Mouse (Mus musculus): Measurements from ENCODE around the gene Tmem132d.
"Not testable (repeated sequence)": the region's sequence is repeated elsewhere in the genome, so short reads cannot be mapped to it uniquely, and the experiment has no call there.

The Tmem132d gene

DNA sequence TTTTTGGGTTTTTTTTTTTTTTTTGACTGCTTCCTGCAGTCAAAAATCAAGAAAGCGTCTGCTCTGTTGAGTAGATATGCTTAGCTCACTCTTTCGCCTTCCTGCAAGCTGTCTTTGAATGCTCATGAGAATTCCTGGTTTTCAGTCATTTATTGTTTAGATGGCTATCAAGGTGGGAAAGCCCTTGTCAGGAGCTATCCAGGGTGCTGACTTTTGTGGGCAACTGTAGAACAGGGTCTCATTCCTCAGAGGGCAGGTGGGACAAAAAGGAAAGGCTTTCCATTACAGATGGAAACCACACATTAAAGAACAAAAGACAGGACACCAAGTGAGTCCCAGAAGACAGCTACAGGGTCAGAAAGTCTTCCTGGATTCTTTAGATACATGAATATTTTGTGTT lies 360.3 kb downstream of the Tmem132d start:
- DNase-seq, result no peak

DNA sequence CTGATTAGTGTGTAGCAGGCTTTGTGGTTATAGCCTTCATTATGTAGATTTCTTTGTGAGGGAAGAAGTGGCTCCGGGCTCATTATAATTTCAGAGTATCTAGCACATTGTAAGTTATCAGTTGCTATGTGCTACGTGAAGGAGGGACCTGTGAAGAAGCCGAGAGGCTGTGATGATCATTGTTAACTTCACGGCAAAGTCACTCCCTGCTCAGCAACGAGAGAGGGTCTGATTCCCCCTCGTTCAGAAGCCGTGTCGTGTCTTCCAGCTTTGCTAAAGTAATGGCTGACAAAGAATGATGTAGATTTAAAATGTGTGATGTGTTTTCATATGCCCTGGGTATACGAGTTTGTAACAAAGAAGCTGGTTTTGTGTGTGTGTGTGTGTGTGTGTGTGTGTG lies 391.1 kb downstream of the Tmem132d start:
- no peak for DNase-seq

DNA sequence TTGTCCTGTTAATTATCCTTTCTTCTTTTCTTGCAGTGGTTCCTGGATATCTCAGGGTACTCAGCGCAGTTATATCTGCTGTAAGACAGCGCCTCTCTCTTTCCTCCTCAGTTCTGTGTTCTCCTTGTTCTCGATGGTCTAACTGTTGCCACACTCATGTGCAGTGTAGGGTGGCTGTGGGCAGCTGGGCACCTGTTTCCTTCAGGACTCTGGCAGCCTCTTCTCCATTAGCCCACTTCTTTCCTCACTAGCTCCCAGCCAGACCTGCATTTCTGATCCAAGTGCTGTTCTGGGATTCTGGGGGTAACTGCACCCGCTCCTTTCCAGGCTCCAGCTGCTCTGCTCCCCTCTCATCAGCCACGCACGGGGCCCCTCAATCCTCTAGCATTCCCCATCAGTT lies 392.8 kb downstream of the Tmem132d start:
- DNase-seq, result no peak

DNA sequence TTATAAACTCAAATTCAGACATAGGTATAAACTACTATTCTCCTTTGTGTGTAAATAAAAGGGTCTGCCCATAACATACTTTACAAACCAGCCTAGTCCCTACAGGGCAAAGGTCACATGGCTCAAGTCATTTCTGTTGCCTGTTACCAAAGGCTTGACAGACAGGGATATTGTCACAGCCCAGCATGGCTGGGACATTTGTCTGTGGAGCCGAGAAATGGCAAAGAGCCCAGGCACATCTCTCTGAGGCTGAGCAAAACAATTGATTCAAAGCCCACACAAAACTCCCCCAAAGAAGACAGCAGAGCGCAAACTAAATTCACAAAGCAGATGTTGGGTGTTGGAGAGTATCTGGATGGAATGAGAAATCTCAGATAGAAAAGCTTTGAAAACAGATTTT lies 405.8 kb downstream of the Tmem132d start:
- DNase-seq, result no peak

DNA sequence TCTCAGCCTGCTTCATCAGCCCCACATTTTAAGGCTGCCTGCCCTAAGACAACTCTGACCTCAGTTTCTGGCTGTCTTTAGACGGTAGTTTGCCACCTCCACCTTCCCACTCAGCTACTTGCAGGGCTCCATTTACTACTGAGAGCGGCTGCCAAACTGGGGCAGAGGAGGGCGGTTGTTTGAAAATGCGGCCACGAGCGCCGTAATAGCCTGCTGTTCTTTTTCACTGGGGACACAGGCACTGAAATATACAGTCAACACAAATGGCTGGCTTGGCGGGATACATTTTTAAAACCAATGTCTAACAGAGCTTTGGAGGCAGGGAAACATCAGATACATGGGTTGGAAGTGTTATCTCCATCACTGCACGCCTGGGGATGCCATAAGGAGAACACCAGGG lies 428.2 kb downstream of the Tmem132d start:
- no peak for DNase-seq

DNA sequence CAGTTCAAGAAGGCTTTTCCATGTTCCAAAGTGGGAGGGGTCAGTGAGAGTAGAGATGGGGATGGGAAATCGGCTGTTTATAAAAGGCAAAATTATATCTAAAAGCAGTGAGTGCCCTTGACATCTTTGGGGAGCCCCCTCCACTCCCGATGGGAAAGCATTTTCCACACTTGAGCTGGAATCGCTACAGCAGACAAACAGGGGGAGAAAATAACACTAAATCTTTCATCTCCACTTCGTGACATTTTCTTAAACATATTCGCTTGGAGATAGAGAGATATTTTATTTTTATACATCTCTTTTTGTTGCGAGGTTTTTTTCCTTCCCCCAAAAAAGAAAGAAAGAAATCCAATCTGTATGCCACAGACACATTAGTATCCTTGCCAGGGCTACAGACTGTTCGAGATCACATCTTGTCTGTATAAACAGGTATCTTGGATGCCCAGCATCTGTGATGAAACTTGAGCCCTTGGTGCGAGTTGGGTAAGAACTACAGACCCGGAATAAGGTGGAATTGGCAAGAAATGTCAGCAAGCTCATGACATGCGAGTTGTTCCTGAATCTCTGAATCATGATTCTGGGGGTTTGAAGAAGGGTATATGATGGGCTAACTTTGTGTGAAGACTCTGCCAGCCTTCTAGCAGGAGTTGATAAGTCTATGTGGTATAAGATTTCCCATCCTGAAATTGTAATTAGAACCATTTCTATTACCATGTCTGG lies 436.2 kb downstream of the Tmem132d start:
- DNase-seq, result no peak

DNA sequence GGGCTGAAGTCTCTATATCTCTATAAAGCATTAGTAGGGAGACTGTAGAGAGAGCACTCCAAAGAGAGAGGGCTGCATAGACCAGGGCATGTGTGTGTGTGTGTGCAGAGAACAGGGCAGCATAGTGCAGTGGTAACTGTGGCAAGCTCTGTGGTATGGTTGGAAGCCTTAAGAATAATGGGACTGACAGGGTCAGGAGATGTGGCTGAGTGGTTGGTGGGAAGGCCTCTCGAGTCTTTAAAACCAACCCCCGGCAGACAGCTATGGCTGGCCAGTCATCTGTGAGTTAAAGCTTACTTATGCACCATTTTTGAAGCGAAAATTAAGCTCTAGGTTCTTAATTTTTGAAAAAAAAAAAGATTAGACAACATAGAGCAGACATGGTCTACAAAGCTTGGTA lies 439.4 kb downstream of the Tmem132d start:
- no peak for DNase-seq

DNA sequence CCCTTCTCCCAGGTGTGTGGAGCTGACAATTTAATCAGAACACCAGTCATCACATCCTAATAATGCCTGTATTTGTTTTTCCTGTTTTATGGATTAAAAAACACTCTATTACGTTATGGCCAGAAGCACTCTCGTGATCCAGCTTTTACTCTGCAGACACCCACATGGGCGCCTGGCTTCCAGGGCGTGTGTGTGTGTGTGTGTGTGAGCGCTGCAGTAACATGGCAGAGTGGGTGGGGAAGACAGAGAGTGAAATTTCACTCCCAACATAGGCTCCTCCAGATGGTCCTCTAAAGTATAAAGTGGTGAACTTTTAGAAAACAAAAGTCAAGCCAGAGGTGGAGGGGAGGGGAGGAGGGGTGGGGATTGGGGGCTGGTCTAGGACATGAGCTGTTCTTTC lies 442.1 kb downstream of the Tmem132d start:
- no peak for DNase-seq

DNA sequence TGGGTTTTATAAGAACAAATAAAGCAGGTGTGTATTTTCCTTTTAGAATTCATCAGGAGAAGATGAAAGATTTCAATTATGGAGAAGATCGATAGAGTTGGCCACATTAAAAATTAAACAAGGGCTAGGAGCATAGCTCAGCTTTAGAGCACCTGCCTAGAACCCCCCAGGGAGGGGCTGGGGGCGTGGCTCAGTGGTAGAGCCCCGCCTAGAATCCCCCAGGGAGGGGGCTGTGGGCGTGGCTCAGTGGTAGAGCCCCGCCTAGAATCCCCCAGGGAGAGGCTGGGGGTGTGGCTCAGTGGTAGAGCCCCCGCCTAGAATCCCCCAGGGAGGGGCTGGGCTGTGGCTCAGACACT lies 452.9 kb downstream of the Tmem132d start:
- not testable (repeated sequence) for DNase-seq

DNA sequence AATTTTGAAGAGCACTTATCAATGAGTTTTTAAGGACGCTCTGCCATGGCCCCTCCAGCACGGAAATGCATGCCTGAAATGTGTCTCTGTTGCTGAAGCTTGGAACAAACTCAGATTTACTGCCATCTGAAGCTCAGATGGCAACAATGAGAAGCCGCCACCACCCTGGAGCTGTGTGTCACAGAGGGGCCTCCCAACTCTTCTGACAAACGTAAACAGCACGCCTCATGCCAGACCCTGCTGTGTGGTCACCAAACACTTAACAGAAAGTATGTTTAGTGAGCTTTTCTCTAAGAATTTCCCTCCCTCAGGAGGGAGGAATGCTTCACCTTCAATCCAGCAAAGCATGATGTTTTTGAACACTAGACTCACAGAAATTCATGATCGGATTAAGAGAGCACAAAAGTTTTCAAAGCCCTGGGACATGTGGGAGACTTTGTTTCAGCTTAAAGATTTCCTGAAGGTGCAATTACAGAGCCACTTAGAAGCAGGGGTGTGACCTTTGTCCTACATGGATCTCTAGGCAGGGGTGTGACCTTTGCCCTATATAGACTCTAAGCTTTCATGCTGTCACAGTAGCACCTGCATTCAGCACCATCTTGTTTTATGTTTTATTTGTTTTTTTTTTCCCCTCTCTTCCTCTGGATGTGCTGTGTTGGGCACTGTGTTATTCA lies 453.4 kb downstream of the Tmem132d start:
- no peak for DNase-seq

DNA sequence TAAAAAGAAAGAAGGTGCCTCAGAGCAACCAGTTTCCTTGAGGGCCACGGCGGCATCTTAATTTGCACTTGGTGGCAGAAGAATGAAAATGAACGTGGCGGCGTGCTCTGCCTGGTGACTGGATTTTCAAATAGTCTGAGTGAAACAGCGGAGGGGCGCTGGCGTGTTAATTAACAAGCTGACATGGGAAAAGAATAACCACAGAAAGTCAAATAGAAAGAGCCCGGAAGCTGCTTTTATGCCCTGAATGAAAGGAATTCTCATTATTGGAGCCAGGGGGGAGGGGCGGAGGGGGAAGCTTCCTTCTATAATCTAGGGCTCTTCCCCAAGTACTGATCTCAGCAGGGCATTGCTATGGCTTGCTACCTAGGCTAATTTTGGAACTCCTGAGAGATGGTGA lies 456.2 kb downstream of the Tmem132d start:
- no peak for DNase-seq

DNA sequence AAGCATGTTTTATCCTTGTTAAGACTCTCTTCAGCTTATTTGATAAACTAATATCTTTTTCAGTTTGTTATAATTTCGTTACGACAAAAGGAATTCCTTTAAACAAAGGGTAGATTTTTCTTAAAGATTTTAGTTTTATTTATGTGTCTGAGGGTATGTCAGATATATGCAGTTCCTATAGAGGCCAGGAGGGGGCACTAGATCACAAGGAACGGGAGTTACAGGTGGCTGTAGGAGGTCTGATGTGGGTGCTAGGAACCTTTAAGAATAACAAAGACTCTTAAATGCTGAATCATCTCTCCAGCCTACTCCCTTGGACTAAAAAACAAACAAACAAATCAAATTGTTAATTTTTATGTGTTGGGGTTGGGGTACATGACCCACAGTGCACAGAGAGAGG lies 467.2 kb downstream of the Tmem132d start:
- no peak for DNase-seq

DNA sequence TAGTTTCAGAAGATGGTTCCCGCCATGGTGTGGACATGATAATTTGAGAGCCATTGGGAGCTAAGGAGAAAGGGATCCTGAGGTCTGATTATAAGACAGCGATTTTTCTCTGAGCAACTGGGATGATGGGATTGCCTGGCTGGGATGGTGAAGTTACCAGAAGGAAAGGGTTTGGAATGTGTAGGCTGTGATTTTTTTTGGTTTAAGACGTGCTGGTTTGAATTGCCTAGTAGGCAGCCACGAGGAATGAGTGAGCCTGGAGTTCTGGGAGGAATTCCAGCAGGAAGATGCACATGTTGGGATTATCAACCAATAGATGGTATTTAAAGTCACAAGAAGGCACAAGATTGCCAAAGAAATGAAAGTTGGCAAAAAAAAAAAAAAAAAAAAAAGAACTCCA lies 470.2 kb downstream of the Tmem132d start:
- no peak for DNase-seq

DNA sequence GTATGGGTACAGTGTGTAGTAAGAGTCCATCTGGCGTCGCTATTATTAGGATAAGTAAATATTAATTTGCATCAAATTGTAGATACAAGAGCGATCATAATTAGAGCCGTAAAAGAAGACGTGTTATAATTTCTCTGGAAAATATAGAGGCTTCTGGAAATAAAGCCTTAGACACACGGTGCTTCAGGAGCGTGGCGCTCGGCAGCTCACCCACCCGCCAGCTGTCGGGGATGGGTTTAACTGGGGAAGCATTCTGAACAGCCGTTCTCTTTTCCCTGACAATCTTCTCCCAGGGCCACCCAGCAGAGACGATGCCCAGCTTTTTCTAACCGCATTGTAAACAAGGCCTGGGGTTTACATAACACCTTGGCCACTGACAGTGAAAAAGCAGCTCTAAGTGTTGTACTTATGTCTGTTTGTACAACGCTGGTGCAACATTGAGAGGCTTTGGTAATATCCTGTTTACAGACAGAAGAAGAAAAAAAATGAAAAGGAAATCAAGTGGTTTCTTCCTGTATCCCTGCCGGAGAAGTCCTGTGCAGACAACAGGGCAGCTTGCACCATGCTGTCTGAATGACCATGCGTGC lies 476.3 kb downstream of the Tmem132d start:
- DNase-seq, result no peak

DNA sequence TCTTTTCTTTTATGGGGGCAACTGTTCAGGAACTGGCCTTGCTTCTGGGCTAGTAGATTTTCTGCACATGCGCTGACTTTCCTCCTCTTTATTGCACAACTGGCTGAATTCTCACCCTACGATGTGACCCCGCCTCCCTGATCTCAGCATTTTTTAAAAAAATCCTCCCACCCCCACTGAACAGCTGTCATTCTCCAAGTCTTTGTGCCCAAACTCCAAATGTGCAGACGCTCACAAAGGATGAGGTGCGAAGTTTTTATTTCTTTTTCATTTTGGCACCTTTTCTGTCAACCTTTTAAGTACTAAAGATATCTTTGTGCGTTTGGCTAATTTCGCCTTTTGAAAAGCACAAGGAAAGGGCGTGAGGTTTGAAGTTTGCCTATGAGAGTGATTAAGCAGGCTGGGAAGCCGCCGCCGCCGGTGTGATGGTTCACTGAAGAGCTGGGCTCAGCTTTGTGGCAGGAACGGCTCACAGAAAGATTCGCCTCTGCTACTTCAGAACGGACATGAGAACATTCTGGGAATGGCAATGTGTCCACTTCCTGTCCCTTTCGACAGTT lies 478.6 kb downstream of the Tmem132d start:
- no peak for DNase-seq

DNA sequence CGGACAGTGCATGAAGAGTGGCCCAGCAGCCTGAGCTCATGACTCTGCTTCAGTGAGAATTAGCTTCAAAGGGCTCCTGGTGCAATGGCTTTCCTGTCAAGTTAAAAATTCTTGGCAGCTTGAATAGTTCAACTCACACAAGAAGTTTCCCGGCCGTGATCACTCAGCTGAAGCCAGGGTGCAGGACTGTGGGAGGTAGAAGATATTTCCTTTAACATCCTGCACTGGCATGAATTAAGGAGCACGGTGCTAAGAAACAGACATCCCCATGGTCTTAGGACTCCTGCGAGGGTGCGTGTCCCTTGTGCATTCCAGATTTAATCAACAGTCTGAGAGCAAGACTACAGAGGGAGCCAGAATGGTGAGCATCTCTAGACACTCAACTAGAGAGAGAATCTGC lies 480.1 kb downstream of the Tmem132d start:
- DNase-seq, result no peak

DNA sequence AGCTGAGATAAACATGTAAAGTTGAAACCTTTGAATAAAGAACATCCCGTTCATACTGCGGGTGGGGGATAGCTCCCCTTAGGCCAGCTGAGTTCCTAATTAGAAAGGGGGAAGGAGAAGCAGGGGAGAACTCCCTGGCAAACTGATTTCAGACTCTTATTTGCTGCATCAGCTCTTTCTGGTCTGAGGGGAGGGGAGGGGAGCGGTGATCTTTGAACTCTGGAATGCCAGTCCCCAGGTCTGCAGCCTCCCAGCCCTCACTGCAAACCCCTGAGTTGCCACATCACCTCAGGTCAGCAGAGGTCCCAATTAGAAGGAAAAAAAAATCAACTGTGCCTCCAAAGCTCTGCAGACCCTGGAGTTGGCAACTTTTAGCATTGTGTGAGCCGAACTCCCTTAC lies 482.3 kb downstream of the Tmem132d start:
- no peak for DNase-seq

DNA sequence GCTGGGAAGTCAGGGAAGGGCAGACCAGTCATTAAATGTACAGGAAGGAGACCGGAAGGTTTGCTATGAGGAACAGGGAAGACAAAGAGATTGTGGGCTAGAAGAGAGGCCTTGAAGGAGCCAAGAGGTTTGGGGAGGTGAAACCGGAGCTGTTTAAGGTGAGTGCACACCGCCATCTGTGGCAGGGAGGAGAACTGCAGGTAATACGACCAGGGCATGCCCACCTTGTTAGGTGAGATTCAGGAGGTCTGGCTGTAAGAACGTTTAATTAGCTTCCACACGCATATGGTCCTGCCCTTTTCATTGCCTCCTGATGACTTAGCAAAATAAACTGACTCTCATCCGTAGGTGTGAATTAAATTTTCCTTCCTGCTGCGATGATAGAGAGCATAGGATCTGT lies 485.6 kb downstream of the Tmem132d start:
- peak; percentile 28 for DNase-seq

DNA sequence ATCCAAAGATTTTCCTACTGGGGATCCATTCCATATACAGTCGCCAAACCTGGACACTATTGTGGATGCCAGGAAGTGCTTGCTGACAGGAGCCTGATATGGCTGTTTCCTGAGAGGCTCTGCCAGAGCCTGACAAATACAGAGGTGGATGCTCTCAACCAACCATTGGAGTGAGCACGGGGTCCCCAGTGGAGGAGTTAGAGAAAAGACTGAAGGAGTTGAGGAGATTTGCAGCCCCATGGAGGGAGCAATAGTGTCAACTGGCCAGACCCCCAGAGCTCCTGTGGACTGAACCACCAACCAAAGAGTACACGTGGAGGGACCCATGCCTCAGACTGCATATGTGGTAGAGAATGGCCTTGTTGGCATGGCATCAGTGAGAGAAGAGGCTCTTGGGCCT lies 490.7 kb downstream of the Tmem132d start:
- not testable (repeated sequence) for DNase-seq

DNA sequence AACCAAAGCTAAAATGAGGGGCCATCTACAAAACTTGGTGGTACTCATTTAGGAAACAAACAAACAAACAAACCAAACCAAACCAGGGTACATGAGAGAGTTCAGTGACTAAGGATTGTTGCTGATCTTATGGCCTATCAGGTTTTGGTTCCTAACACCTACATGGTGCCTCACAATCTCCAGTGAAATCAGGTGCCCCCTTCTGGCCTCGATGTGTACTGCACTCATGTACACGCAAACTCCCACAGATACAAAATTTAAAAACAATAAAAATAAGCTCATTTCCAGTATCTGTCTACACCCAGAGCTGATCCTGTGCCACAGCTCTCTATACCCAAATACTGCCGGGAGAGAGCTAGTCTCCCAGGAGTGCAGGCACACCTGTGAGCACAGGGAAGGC lies 495.0 kb downstream of the Tmem132d start:
- no peak for DNase-seq

DNA sequence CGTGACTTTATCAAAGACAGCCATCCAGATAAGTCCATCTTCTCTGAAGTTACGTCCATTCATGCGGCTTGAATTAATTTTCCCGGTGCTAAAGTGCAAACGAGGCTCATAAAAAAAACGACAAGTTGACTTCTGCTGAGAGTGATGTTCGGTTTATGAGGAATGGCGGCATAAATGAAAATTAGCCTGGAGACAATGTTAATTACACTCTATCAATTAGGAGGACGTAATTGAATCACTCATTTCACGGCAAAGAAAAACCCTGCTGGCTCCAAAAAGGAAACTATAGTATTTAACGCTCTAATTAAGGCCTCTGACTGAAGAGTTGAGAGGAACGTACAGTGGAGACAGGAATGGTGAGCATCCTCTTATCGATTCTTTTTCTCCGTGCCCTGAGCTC lies 503.2 kb downstream of the Tmem132d start:
- no peak for DNase-seq

DNA sequence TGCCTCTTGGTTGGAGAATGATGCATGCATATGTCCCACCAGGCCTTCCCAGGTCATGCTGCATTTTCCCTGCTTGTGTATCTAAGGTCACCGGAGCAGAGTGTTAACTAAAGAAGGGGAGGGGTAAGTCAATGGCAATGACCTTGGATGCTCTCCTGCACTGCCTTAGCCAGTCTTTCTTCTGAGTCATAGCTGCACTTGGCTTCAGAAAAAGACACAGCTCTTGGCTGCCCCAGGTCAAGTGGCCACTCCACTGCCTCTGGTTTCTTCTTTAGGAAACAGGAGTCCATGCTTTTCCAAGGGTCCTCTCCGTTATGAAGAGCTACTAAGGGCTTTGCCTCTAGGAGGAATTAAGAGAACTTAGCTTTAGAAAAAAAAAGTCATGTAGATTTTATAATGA lies 506.2 kb downstream of the Tmem132d start:
- no peak for DNase-seq

DNA sequence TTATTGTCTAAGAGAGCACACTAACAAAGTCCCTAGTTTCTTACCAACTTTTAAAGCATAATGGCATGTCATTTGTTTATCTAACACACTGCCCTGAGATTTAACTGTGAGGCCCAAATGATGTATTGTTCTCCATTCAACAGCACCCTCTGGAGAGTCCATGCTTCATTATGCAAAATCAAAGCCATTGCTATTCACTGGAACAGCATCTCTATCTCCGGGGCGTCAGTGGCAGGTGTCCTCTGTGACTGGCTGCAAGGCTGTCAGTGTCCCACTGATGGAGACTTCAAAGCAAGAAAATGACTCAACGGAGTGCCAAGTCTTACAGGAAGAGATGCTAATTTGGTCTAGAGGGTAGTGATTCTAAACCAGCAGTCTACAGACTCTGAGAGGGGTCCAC lies 508.8 kb downstream of the Tmem132d start:
- no peak for DNase-seq

DNA sequence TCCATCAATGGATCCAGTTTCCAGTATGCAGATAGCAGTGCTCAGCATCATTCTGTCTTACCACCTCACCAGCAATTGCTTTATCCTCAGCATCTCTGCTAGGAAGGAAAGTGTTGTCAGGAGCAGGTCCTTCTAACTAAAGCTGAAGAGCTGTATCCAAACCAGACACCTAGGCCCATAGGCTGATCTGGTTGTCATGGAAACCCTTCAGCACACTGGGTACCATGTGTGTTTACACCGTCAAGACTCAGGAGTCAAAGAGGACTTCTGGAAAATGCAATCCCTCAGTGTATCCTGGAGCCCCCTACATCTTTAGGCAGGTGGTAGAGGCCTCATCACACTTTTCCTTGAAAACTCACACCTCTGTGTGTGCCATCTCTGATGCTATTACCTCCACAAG lies 513.7 kb downstream of the Tmem132d start:
- no peak for DNase-seq

Measured in kidney, adult 18-20 months (tissue).